Comparison of ENCODE assay signal across 25 mouse cellular contexts in genomic region chr12:73265381-73265978, GRCm38 (mm10). TPM values are rescaled to one million over a fixed set of nuclear protein-coding genes. Genes with fewer than 3 reads are reported as not detected.
DNase-seq lines count a peak whose midpoint lies in the region; ATAC-seq and TF ChIP-seq lines count a peak whose summit lies in the region.
"Had no signal": no experiment of that assay in that cellular context is flagged by ENCODE, and none has a peak within 500 bp of the region (broad histone marks: within the 10 kb centered on the region; RNA-seq: fewer than 3 reads in every experiment).

No protein-coding gene starts in this region.

- DNase-seq in embryonic facial prominence, embryonic 14.5 days (ENCODE audit: low spot score), result peak; percentile 33
- no peak for DNase-seq in embryonic facial prominence, embryonic 10.5 days (ENCODE audit: low spot score)
- no peak for DNase-seq in lung, adult 2 months
- peak; percentile 22 for DNase-seq in NIH3T3 (ENCODE audit: low read depth)
- DNase-seq in adrenal gland, adult 8-10 months, result no peak
- DNase-seq: adrenal gland, postnatal 14 days; cerebellum, adult 11 months; cerebellum, adult 2 months; cerebellum, adult 9-11 months; cerebellum, postnatal 25 days; gastrocnemius, postnatal 25 days; heart, adult 2 months had no signal

- no peak overlapping the region for H3K4me3 ChIP-seq in embryonic facial prominence, embryonic 14.5 days (ENCODE audit: low read depth, low read length)
- H3K4me3 ChIP-seq in embryonic facial prominence, embryonic 10.5 days, result no peak overlapping the region
- H3K4me3 ChIP-seq in lung, embryonic 16.5 days (ENCODE audit: low read length), result no peak overlapping the region
- H3K4me3 ChIP-seq in lung, adult 2 months (replicated peaks; ENCODE audit: extremely low read depth, low read depth, low read length), result no peak overlapping the region
- no peak overlapping the region for H3K4me3 ChIP-seq in myocyte
- H3K4me3 ChIP-seq in midbrain, embryonic 13.5 days (replicated peaks), result no peak overlapping the region
- H3K4me3 ChIP-seq: embryonic facial prominence, embryonic 15.5 days; erythroblast, embryonic 14.5 days; forebrain, embryonic 12.5 days; forebrain, embryonic 15.5 days; heart, adult 2 months; hindbrain, embryonic 12.5 days; intestine, embryonic 15.5 days had no signal

- H3K27ac ChIP-seq in embryonic facial prominence, embryonic 14.5 days (replicated peaks; ENCODE audit: low read depth, low read length), result no peak overlapping the region
- H3K27ac ChIP-seq in embryonic facial prominence, embryonic 10.5 days (replicated peaks), result no peak overlapping the region
- no peak overlapping the region for H3K27ac ChIP-seq in lung, embryonic 16.5 days (ENCODE audit: low read length)
- no peak overlapping the region for H3K27ac ChIP-seq in midbrain, embryonic 13.5 days
- H3K27ac ChIP-seq: embryonic facial prominence, embryonic 15.5 days; forebrain, embryonic 12.5 days; forebrain, embryonic 15.5 days; heart, adult 2 months; hindbrain, embryonic 12.5 days; intestine, embryonic 15.5 days had no signal

- H3K79me2 ChIP-seq in myocyte (ENCODE audit: control insufficient read depth, insufficient read depth), result peaks cover 22% of the 10 kb centered on the region

- H3K4me1 ChIP-seq in embryonic facial prominence, embryonic 14.5 days (ENCODE audit: control insufficient read depth, insufficient read depth, low read length), result 0 out of 2 replicates have a peak, but pooled peaks cover 2% of the 10 kb centered on the region
- peaks cover 8% of the 10 kb centered on the region for H3K4me1 ChIP-seq in embryonic facial prominence, embryonic 10.5 days
- H3K4me1 ChIP-seq in lung, embryonic 16.5 days (replicated peaks; ENCODE audit: control insufficient read depth, insufficient read depth, low read length), result no peaks in the 10 kb centered on the region
- no peaks in the 10 kb centered on the region; the same call in 1 of the 2 replicates for H3K4me1 ChIP-seq in lung, adult 2 months (ENCODE audit: control insufficient read depth, insufficient read depth, low read length)
- no peaks in the 10 kb centered on the region for H3K4me1 ChIP-seq in midbrain, embryonic 13.5 days (replicated peaks)
- H3K4me1 ChIP-seq: embryonic facial prominence, embryonic 15.5 days; forebrain, embryonic 12.5 days; forebrain, embryonic 15.5 days; hindbrain, embryonic 12.5 days; intestine, embryonic 15.5 days had no signal

- ATAC-seq in embryonic facial prominence, embryonic 14.5 days (ENCODE audit: low read depth), result 0 out of 2 replicates have a peak, but pooled peaks have one; percentile 12
- 0 out of 2 replicates have a peak, but pooled peaks have one; percentile 45 for ATAC-seq in lung, embryonic 16.5 days (ENCODE audit: low read depth)
- ATAC-seq in midbrain, embryonic 13.5 days, result no peak
- ATAC-seq: activated CD4-positive, CD25-positive, alpha-beta regulatory T cell, adult 4 months; forebrain, embryonic 15.5 days; hindbrain, embryonic 16.5 days; intestine, embryonic 15.5 days had no signal

- H3K9ac ChIP-seq in embryonic facial prominence, embryonic 14.5 days (ENCODE audit: low read depth, low read length), result no peak overlapping the region
- H3K9ac ChIP-seq in lung, embryonic 16.5 days (ENCODE audit: low read length), result no peak overlapping the region
- no peak overlapping the region for H3K9ac ChIP-seq in midbrain, embryonic 13.5 days (replicated peaks)
- H3K9ac ChIP-seq: embryonic facial prominence, embryonic 15.5 days; forebrain, embryonic 12.5 days; forebrain, embryonic 15.5 days; hindbrain, embryonic 12.5 days; intestine, embryonic 15.5 days had no signal

- no peaks in the 10 kb centered on the region for H3K27me3 ChIP-seq in embryonic facial prominence, embryonic 14.5 days (replicated peaks; ENCODE audit: control insufficient read depth, insufficient read depth, low read length)
- H3K27me3 ChIP-seq in embryonic facial prominence, embryonic 10.5 days (replicated peaks; ENCODE audit: low read depth, poor library complexity, severe bottlenecking), result no peaks in the 10 kb centered on the region
- no peaks in the 10 kb centered on the region for H3K27me3 ChIP-seq in lung, embryonic 16.5 days (ENCODE audit: control insufficient read depth, insufficient read depth, low read depth, low read length)
- no peaks in the 10 kb centered on the region for H3K27me3 ChIP-seq in myocyte (ENCODE audit: control insufficient read depth, insufficient read depth, insufficient read length)
- no peaks in the 10 kb centered on the region for H3K27me3 ChIP-seq in midbrain, embryonic 13.5 days
- H3K27me3 ChIP-seq: CH12.LX; embryonic facial prominence, embryonic 15.5 days; forebrain, embryonic 12.5 days; forebrain, embryonic 15.5 days; hindbrain, embryonic 12.5 days; intestine, embryonic 15.5 days had no signal

- 65% methylated on average over 3 of the region's 3 CpGs for WGBS in embryonic facial prominence, embryonic 14.5 days
- 77% methylated on average over 3 of the region's 3 CpGs for WGBS in embryonic facial prominence, embryonic 10.5 days
- WGBS in lung, embryonic 16.5 days, result 67% methylated on average over 3 of the region's 3 CpGs
- 35% methylated on average over 3 of the region's 3 CpGs for WGBS in lung, adult 2 months
- 90% methylated on average over 3 of the region's 3 CpGs for WGBS in midbrain, embryonic 13.5 days

- peaks cover 3% of the 10 kb centered on the region; the same call in 1 of the 2 replicates for H3K36me3 ChIP-seq in embryonic facial prominence, embryonic 14.5 days (ENCODE audit: control insufficient read depth, insufficient read depth, low read length)
- H3K36me3 ChIP-seq in embryonic facial prominence, embryonic 10.5 days (replicated peaks), result 0 out of 2 replicates have a peak, but pooled peaks cover 8% of the 10 kb centered on the region
- no peaks in the 10 kb centered on the region for H3K36me3 ChIP-seq in lung, embryonic 16.5 days (ENCODE audit: control insufficient read depth, insufficient read depth, low read length)
- no peaks in the 10 kb centered on the region for H3K36me3 ChIP-seq in myocyte (ENCODE audit: control insufficient read depth, insufficient read depth)
- H3K36me3 ChIP-seq in midbrain, embryonic 13.5 days, result no peaks in the 10 kb centered on the region
- H3K36me3 ChIP-seq: embryonic facial prominence, embryonic 15.5 days; forebrain, embryonic 12.5 days; forebrain, embryonic 15.5 days; hindbrain, embryonic 12.5 days; intestine, embryonic 15.5 days had no signal

- peaks cover 11% of the 10 kb centered on the region for H3K9me3 ChIP-seq in embryonic facial prominence, embryonic 14.5 days (ENCODE audit: control insufficient read depth, low read length)
- H3K9me3 ChIP-seq in embryonic facial prominence, embryonic 10.5 days, result peaks cover 8% of the 10 kb centered on the region; the same call in 1 of the 2 replicates
- H3K9me3 ChIP-seq in lung, embryonic 16.5 days (ENCODE audit: control insufficient read depth, low read length), result no peaks in the 10 kb centered on the region
- H3K9me3 ChIP-seq in midbrain, embryonic 13.5 days, result peaks cover 7% of the 10 kb centered on the region; the same call in 1 of the 2 replicates
- H3K9me3 ChIP-seq: embryonic facial prominence, embryonic 15.5 days; forebrain, embryonic 12.5 days; forebrain, embryonic 15.5 days; intestine, embryonic 15.5 days had no signal

- no peak for TF ChIP-seq CTCF in lung, adult 2 months (IDR thresholded peaks at IDR 0.05; ENCODE audit: insufficient read depth, low read length)

- no peak overlapping the region for H3ac ChIP-seq in myocyte (ENCODE audit: control insufficient read depth, insufficient read length)

- TF ChIP-seq POLR2A in lung, adult 2 months (IDR thresholded peaks at IDR 0.05; ENCODE audit: borderline replicate concordance, extremely low read depth, low read depth, low read length), result no peak
- no peak for TF ChIP-seq POLR2A in myocyte (IDR thresholded peaks at IDR 0.05; ENCODE audit: insufficient read length, low read depth)

- H3K4me2 ChIP-seq in embryonic facial prominence, embryonic 14.5 days (ENCODE audit: low read depth, low read length), result no peak overlapping the region
- H3K4me2 ChIP-seq in lung, embryonic 16.5 days (ENCODE audit: low read depth, low read length), result no peak overlapping the region
- H3K4me2 ChIP-seq in myocyte (ENCODE audit: low read depth), result no peak overlapping the region
- no peak overlapping the region for H3K4me2 ChIP-seq in midbrain, embryonic 13.5 days (replicated peaks)
- H3K4me2 ChIP-seq: embryonic facial prominence, embryonic 15.5 days; forebrain, embryonic 12.5 days; forebrain, embryonic 15.5 days; heart, embryonic 11.5 days; hindbrain, embryonic 12.5 days; intestine, embryonic 15.5 days had no signal

TF ChIP-seq in myocyte, 11 proteins besides CTCF, POLR2A, EP300 and RAD21 (continues in another document):
- TF ChIP-seq USF1 (IDR thresholded peaks at IDR 0.05; ENCODE audit: low read depth), result no peak
- no peak for TF ChIP-seq REST (IDR thresholded peaks at IDR 0.05; ENCODE audit: insufficient read depth, insufficient read length)
- TF ChIP-seq E2F4 (IDR thresholded peaks at IDR 0.05; ENCODE audit: insufficient read depth), result no peak
- peak; percentile 13 for TF ChIP-seq TCF3 (IDR thresholded peaks at IDR 0.05; ENCODE audit: insufficient read length, low read depth)
- no peak for TF ChIP-seq CEBPB (IDR thresholded peaks at IDR 0.05; ENCODE audit: insufficient read depth, poor library complexity, severe bottlenecking)
- peak; percentile 2 to 91 (median 91) for TF ChIP-seq MYOD1 (IDR thresholded peaks at IDR 0.05; ENCODE audit: control insufficient read depth in 1 of 3, insufficient read length in 2 of 3, low read depth in 2 of 3)
- peak; percentile 25 for TF ChIP-seq TCF12 (IDR thresholded peaks at IDR 0.05; ENCODE audit: insufficient read depth, poor library complexity, severe bottlenecking)

RNA-seq across cellular contexts. Expression of gene Trmt5, which starts 21.0 kb away (rescaled TPM):
- 15.4 and 20.7 TPM in 2 replicates for polyA plus RNA-seq in embryonic facial prominence, embryonic 14.5 days (2014; fragmentation: Nextera tagmentation; extraction: Ambion mirVana)
- 19.8 and 21.0 TPM in 2 replicates for polyA plus RNA-seq in embryonic facial prominence, embryonic 10.5 days (2016; fragmentation: Nextera tagmentation; extraction: Ambion mirVana)
- 16.4 and 17.6 TPM in 2 replicates for polyA plus RNA-seq in lung, embryonic 16.5 days (2015; fragmentation: Nextera tagmentation; extraction: Ambion mirVana)
- polyA plus RNA-seq in lung, adult 2 months (2012; rRNA removed), result 2.0 and 4.0 TPM in 2 replicates
- polyA plus RNA-seq in myocyte (2012; fragmentation: generic; extraction: Trizol), result 8.0 TPM
- polyA plus RNA-seq in midbrain, embryonic 13.5 days (2015; fragmentation: Nextera tagmentation; extraction: Ambion mirVana), result 16.5 and 17.6 TPM in 2 replicates
- 10 to 100 TPM; 13.1 to 19.5 (median 14.6) TPM for total RNA-seq in adrenal gland, adult 8-10 months (2022)

RNA-seq across cellular contexts. Expression of gene Slc38a6, which starts 21.1 kb away (rescaled TPM):
- polyA plus RNA-seq in embryonic facial prominence, embryonic 14.5 days (2014; fragmentation: Nextera tagmentation; extraction: Ambion mirVana), result 13.3 and 13.4 TPM in 2 replicates
- 8.9 and 10.0 TPM in 2 replicates for polyA plus RNA-seq in embryonic facial prominence, embryonic 10.5 days (2016; fragmentation: Nextera tagmentation; extraction: Ambion mirVana)
- polyA plus RNA-seq in lung, embryonic 16.5 days (2015; fragmentation: Nextera tagmentation; extraction: Ambion mirVana), result 8.9 and 10.4 TPM in 2 replicates
- 17.5 and 24.9 TPM in 2 replicates for polyA plus RNA-seq in lung, adult 2 months (2012; rRNA removed)
- 7.8 TPM for polyA plus RNA-seq in myocyte (2012; fragmentation: generic; extraction: Trizol)
- polyA plus RNA-seq in midbrain, embryonic 13.5 days (2015; fragmentation: Nextera tagmentation; extraction: Ambion mirVana), result 10.0 and 10.4 TPM in 2 replicates
- total RNA-seq in adrenal gland, adult 8-10 months (2022), result 10 to 100 TPM in 3 of 4 experiments, 1 to 10 TPM in 1; 7.5 to 16.0 (median 12.6) TPM
- polyA plus RNA-seq: erythroblast, embryonic 14.5 days had no signal

Comparison
In these comparisons a context has a peak if more than half of its experiments do, and no peak if none do; other contexts are left out.
1. DNase-seq: peak in embryonic facial prominence, embryonic 14.5 days (single experiment) and NIH3T3 (single experiment); none in embryonic facial prominence, embryonic 10.5 days (single experiment), lung, adult 2 months (single experiment) and adrenal gland, adult 8-10 months (single experiment).